Mouse (Mus musculus) splenic B cell, adult 2 months (primary cell): Measurements from ENCODE around the gene Dennd6a.

ENCODE experiments used
- DNase-seq: peaks from one replicate; pipeline ENCODE4 v3.0.0-alpha.2; 2011; ENCODE audit warnings: low read depth, low spot score
- H3K27me3 ChIP-seq: 2 replicates; pipeline ENCODE4 v1.6.1; 2012; ENCODE audit warnings: mild to moderate bottlenecking, low read length, moderate library complexity, mixed read lengths; ENCODE audit not compliant: control insufficient read depth, poor library complexity, insufficient read depth, severe bottlenecking
- H3K36me3 ChIP-seq: 2 replicates; pipeline ENCODE4 v1.6.1; 2012; ENCODE audit warnings: mild to moderate bottlenecking, low read length, moderate library complexity, mixed read lengths; ENCODE audit not compliant: control insufficient read depth, poor library complexity, insufficient read depth, severe bottlenecking

Dennd6a gene

GRCm38 (mm10) chr14:26643006-26643624 is 69.5 kb downstream of the Dennd6a start:
- Histone ChIP-seq H3K36me3 (0 out of 2 replicates have a peak, but pooled peaks cover 4% of the 10 kb centered on the region), H3K27me3 (no peaks in the 10 kb centered on the region)
- DNase-seq = peak; percentile 43

- no peak for DNase-seq
- H3K27me3 ChIP-seq = no peaks in the 10 kb centered on the region
These were observed 72.5 kb downstream of the Dennd6a start for GRCm38 (mm10) chr14:26645989-26646650.

GRCm38 (mm10) chr14:26647811-26648210 is 74.2 kb downstream of the Dennd6a start:
- Histone ChIP-seq H3K27me3 (no peaks in the 10 kb centered on the region), H3K36me3 (peaks cover 4% of the 10 kb centered on the region; the same call in 1 of the 2 replicates)
- no peak for DNase-seq

More at GRCm38 (mm10) chr14:26645989-26646650, 72.5 kb downstream of the Dennd6a start:
- H3K36me3 ChIP-seq = peaks cover 4% of the 10 kb centered on the region; the same call in 1 of the 2 replicates

GRCm38 (mm10) chr14:26651901-26652300 is 78.2 kb downstream of the Dennd6a start:
- DNase-seq = peak; percentile 69
- H3K36me3 ChIP-seq = peaks cover 14% of the 10 kb centered on the region
- H3K27me3 ChIP-seq = no peaks in the 10 kb centered on the region

GRCm38 (mm10) chr14:26658178-26658577 is 84.5 kb downstream of the Dennd6a start:
- Histone ChIP-seq H3K27me3 (no peaks in the 10 kb centered on the region), H3K36me3 (peaks cover 19% of the 10 kb centered on the region)
- DNase-seq = no peak

GRCm38 (mm10) chr14:26660233-26660632 is 86.6 kb downstream of the Dennd6a start:
- peaks cover 17% of the 10 kb centered on the region for H3K36me3 ChIP-seq
- H3K27me3 ChIP-seq = no peaks in the 10 kb centered on the region
- no peak for DNase-seq

- no peaks in the 10 kb centered on the region for H3K27me3 ChIP-seq
- peaks cover 13% of the 10 kb centered on the region; the same call in 1 of the 2 replicates for H3K36me3 ChIP-seq
- DNase-seq = no peak
These were observed 88.4 kb downstream of the Dennd6a start for GRCm38 (mm10) chr14:26662016-26662415.

GRCm38 (mm10) chr14:26662488-26662887 is 88.8 kb downstream of the Dennd6a start:
- DNase-seq = no peak
- Histone ChIP-seq H3K27me3 (no peaks in the 10 kb centered on the region), H3K36me3 (peaks cover 11% of the 10 kb centered on the region; the same call in 1 of the 2 replicates)

GRCm38 (mm10) chr14:26663851-26664250 is 90.2 kb downstream of the Dennd6a start:
- DNase-seq = no peak
- Histone ChIP-seq H3K27me3 (no peaks in the 10 kb centered on the region), H3K36me3 (peaks cover 9% of the 10 kb centered on the region; the same call in 1 of the 2 replicates)

GRCm38 (mm10) chr14:26667991-26668370 is 94.3 kb downstream of the Dennd6a start:
- H3K27me3 ChIP-seq = no peaks in the 10 kb centered on the region
- H3K36me3 ChIP-seq = 0 out of 2 replicates have a peak, but pooled peaks cover 5% of the 10 kb centered on the region
- DNase-seq = no peak

GRCm38 (mm10) chr14:26668371-26669291 is 95.0 kb downstream of the Dennd6a start:
- Histone ChIP-seq H3K27me3 (no peaks in the 10 kb centered on the region), H3K36me3 (0 out of 2 replicates have a peak, but pooled peaks cover 5% of the 10 kb centered on the region)
- peak; percentile 60 for DNase-seq

- H3K27me3 ChIP-seq = no peaks in the 10 kb centered on the region
- peak; percentile 89 for DNase-seq
- H3K36me3 ChIP-seq = 0 out of 2 replicates have a peak, but pooled peaks cover 5% of the 10 kb centered on the region
These were observed 95.8 kb downstream of the Dennd6a start, which contains the start of gene Pde12 for GRCm38 (mm10) chr14:26669292-26670073. Gene Pde12, minus strand, starts transcription at chr14:26669883.

GRCm38 (mm10) chr14:26670964-26671363 is 97.3 kb downstream of the Dennd6a start:
- H3K27me3 ChIP-seq = no peaks in the 10 kb centered on the region
- no peaks in the 10 kb centered on the region for H3K36me3 ChIP-seq
- DNase-seq = peak; percentile 29
